Mouse (Mus musculus) lung, postnatal 0 days (tissue): ENCODE measurements around the gene Dclk2. TPM values are rescaled to one million over a fixed set of nuclear protein-coding genes. Genes with fewer than 3 reads are reported as not detected.

Source experiments
- ATAC-seq: fragments of 200-750 bp; cut with Nextera tagmentation; 2 replicates; pipeline ENCODE4 v1.8.0; 2017; ENCODE audit warnings: moderate library complexity
- DNase-seq: peaks from one replicate; pipeline ENCODE4 v3.0.0-alpha.2; 2016; ENCODE audit warnings: low spot score
- H3K27ac ChIP-seq: fragments of 300-500 bp; sonication (generic); 2 replicates; pipeline ENCODE4 v1.5.1; 2014; ENCODE audit warnings: antibody characterized with exemption, mild to moderate bottlenecking, low read length, mixed read lengths
- H3K27me3 ChIP-seq: fragments of 300-500 bp; sonication (generic); replicated peaks from 2 replicates; pipeline ENCODE4 v1.6.1; 2014; ENCODE audit warnings: low read length, mixed read lengths; ENCODE audit not compliant: insufficient read depth
- H3K36me3 ChIP-seq: fragments of 300-500 bp; sonication (generic); 2 replicates; pipeline ENCODE4 v1.6.1; 2014; ENCODE audit warnings: low read length, mixed read lengths; ENCODE audit not compliant: insufficient read depth
- H3K4me1 ChIP-seq: fragments of 300-500 bp; sonication (generic); 2 replicates; pipeline ENCODE4 v1.6.1; 2014; ENCODE audit warnings: antibody characterized with exemption, low read depth, low read length, mixed read lengths; ENCODE audit not compliant: insufficient read depth
- H3K4me2 ChIP-seq: fragments of 300-500 bp; sonication (generic); replicated peaks from 2 replicates; pipeline ENCODE4 v1.6.1; 2014; ENCODE audit warnings: low read depth, mild to moderate bottlenecking, low read length, moderate library complexity, mixed read lengths
- H3K4me3 ChIP-seq: fragments of 300-500 bp; sonication (generic); 2 replicates; pipeline ENCODE4 v1.5.1; 2014; ENCODE audit warnings: low read depth, low read length
- H3K9ac ChIP-seq: fragments of 300-500 bp; sonication (generic); replicated peaks from 2 replicates; pipeline ENCODE4 v1.6.1; 2014; ENCODE audit warnings: low read depth, mild to moderate bottlenecking
- H3K9me3 ChIP-seq: fragments of 300-500 bp; sonication (generic); 2 replicates; pipeline ENCODE4 v1.6.1; 2016; ENCODE audit warnings: low read length, mixed read lengths
- CTCF ChIP-seq: IDR thresholded peaks from 2 replicates; pipeline ENCODE4 v1.5.1; 2016; ENCODE audit warnings: antibody characterized with exemption, mild to moderate bottlenecking
- EP300 ChIP-seq: IDR thresholded peaks from 2 replicates; pipeline ENCODE4 v1.6.1; 2016; ENCODE audit warnings: antibody characterized with exemption, mild to moderate bottlenecking, control low read depth
- WGBS: fragments of 180-500 bp; shearing (Covaris S2); extraction: QIAGEN DNeasy Blood & Tissue Kit; methylation state at CpG from one replicate; pipeline ENCODE4 v1.1.7; 2014; 5-methylcytosine and 5-hydroxymethylcytosine counted together
- polyA plus RNA-seq: library from polyadenylated mRNA; unstranded; fragments of >200 nt; fragmentation: Nextera tagmentation; extraction: Ambion mirVana; gene quantifications from 2 replicates; pipeline ENCODE4 v1.2.1, GENCODE M21; 2015

Gene Dclk2
- polyA plus RNA-seq, 1 experiment from 2014 or later = 2.1 TPM

DNA sequence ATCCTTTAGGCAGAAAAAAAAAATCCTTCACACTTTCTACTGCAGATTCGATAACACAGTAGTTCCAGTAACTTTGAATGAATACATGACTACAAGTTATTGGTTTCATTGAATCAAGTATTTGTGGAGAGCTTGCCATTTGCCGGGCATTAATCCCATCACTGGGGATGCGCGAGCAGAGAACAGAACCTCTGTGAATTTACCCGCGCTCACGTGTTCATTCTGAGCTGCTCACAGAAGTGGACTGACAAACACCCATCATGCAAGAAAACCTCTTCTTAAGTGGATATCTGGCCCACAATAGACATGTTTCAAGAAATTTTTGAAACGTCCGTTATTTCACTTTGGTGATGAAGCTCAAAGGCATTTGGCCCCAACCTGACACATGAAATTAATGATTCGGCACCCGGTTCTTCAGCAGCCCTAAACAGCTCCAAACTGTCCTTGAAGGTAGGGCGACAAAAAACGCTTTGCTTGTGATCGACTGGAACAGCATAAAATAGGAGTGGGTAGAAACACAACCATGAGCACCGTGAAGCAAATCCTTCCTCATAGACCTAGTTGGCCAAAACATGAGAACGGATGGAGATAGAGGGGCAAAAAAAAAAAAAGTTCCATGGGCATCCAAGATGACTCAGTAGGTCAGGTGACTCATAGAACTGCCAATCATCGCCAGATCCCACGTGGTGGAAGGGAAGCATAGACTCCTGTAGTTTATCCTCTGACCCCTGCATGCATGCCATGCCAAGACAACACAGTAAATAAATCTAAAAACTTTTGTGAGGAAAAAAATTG, 726 bp upstream of the Dclk2 start:
- ATAC-seq (no peak), DNase-seq (no peak)
- peak overlapping the region; percentile 97; the same call in 1 of the 2 replicates for H3K4me2 ChIP-seq
- no peaks in the 10 kb centered on the region for H3K9me3 ChIP-seq
- no peak overlapping the region; the same call in 1 of the 2 replicates for H3K9ac ChIP-seq
- no peaks in the 10 kb centered on the region for H3K27me3 ChIP-seq
- no peaks in the 10 kb centered on the region for H3K4me1 ChIP-seq
- no peak overlapping the region for H3K4me3 ChIP-seq
- no peak for TF ChIP-seq CTCF
- no peak for TF ChIP-seq EP300
- WGBS = 66% methylated on average over 18 of the region's 18 CpGs
- no peaks in the 10 kb centered on the region for H3K36me3 ChIP-seq
- no peak overlapping the region for H3K27ac ChIP-seq

- peak overlapping the region; percentile 97 for H3K4me2 ChIP-seq
- H3K9ac ChIP-seq = peak overlapping the region; percentile 44
- no peaks in the 10 kb centered on the region for H3K4me1 ChIP-seq
- under 1% methylated on average over 61 of the region's 61 CpGs for WGBS
- no peaks in the 10 kb centered on the region for H3K36me3 ChIP-seq
- DNase-seq = peak; percentile 30
- no peaks in the 10 kb centered on the region for H3K27me3 ChIP-seq
- ATAC-seq = peak; percentile 5; the same call in 1 of the 2 replicates
- peak overlapping the region; percentile 73 for H3K4me3 ChIP-seq
- no peak for TF ChIP-seq EP300
- no peak for TF ChIP-seq CTCF
- H3K9me3 ChIP-seq = no peaks in the 10 kb centered on the region
- H3K27ac ChIP-seq = no peak overlapping the region
These were observed 860 bp downstream of the Dclk2 start for GRCm38 (mm10) chr3:86919641-86920342.

GRCm38 (mm10) chr3:86917048-86917447, 3.6 kb downstream of the Dclk2 start:
- no peak for DNase-seq
- Histone ChIP-seq H3K4me2 (no peak overlapping the region), H3K36me3 (no peaks in the 10 kb centered on the region), H3K27ac (no peak overlapping the region), H3K4me1 (no peaks in the 10 kb centered on the region), H3K9me3 (no peaks in the 10 kb centered on the region), H3K27me3 (no peaks in the 10 kb centered on the region), H3K4me3 (no peak overlapping the region), H3K9ac (no peak overlapping the region)
- ATAC-seq = no peak
- 93% methylated on average over 5 of the region's 5 CpGs for WGBS
- no peak for TF ChIP-seq EP300

DNA sequence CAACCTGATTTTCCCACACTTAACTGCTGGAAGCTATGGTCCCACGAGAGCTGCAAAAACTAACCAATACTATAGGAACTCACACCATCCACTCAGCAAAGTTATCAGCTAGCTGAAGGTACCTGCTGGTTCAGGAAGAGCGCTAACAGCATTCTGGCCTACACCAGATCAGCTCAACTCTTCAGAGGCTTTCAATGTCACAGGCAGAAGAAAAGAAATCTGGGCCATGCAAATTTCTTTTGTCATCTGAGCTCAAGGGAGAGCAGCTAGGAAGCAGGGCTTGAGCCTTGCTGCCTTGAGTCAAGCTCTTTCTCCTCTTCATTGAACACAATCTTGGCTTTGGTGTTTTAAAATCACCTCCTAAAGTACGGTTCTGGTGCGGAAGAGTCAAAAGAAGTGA, 4.0 kb downstream of the Dclk2 start:
- Histone ChIP-seq H3K4me2 (no peak overlapping the region), H3K4me1 (no peaks in the 10 kb centered on the region), H3K4me3 (no peak overlapping the region), H3K36me3 (no peaks in the 10 kb centered on the region), H3K9me3 (no peaks in the 10 kb centered on the region), H3K27ac (no peak overlapping the region), H3K27me3 (no peaks in the 10 kb centered on the region), H3K9ac (no peak overlapping the region)
- no peak for DNase-seq
- 86% methylated on average over 4 of the region's 4 CpGs for WGBS
- ATAC-seq = no peak
- TF ChIP-seq EP300 = no peak
- TF ChIP-seq CTCF = no peak

- Histone ChIP-seq H3K27ac (no peak overlapping the region), H3K9ac (no peak overlapping the region), H3K4me2 (no peak overlapping the region), H3K4me1 (no peaks in the 10 kb centered on the region), H3K4me3 (no peak overlapping the region), H3K27me3 (no peaks in the 10 kb centered on the region), H3K9me3 (no peaks in the 10 kb centered on the region), H3K36me3 (no peaks in the 10 kb centered on the region)
- ATAC-seq (peak; percentile 25; the same call in 1 of the 2 replicates), DNase-seq (peak; percentile 36)
- TF ChIP-seq EP300 (no peak), CTCF (peak; percentile 10; the same call in 1 of the 2 replicates)
- 52% methylated on average over 13 of the region's 13 CpGs for WGBS
These were observed 5.4 kb downstream of the Dclk2 start for GRCm38 (mm10) chr3:86915291-86915690.

DNA sequence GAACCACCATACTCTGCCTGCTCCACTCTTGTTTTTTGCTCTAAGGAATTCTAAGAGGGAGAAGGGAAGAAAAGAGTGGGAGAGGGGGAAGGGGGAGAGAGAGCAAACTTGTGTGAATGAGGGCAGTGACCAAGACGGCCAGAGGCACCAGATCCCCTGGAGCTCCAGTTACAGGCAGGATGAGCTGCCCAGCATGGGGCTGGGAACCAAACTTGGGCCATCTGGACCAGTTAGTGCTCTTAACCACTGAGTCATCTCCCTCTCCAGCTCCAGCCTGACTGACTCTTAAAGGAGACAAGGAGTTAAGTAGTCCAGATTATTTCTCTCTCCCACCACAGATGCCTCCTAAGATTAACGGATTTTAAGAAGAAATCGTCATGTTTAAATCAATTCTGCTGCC, 6.3 kb downstream of the Dclk2 start:
- 69% methylated on average over 3 of the region's 3 CpGs for WGBS
- Histone ChIP-seq H3K9ac (no peak overlapping the region), H3K36me3 (no peaks in the 10 kb centered on the region), H3K9me3 (no peaks in the 10 kb centered on the region), H3K4me1 (no peaks in the 10 kb centered on the region), H3K4me3 (no peak overlapping the region), H3K27ac (no peak overlapping the region), H3K4me2 (no peak overlapping the region), H3K27me3 (no peaks in the 10 kb centered on the region)
- ATAC-seq (no peak), DNase-seq (no peak)
- TF ChIP-seq CTCF (no peak), EP300 (no peak)
